Mouse (Mus musculus) B cell, adult 62 days (primary cell): ENCODE results near the gene Dusp13. TPM values are rescaled to one million over a fixed set of nuclear protein-coding genes. Genes with fewer than 3 reads are reported as not detected.

Experiments used
- total RNA-seq: library from RNA; stranded (reverse); gene quantifications from 4 replicates; pipeline ENCODE4 v1.2.4, GENCODE M21; 2023

The Dusp13 gene
- total RNA-seq, result not detected in 4 replicates

DNA sequence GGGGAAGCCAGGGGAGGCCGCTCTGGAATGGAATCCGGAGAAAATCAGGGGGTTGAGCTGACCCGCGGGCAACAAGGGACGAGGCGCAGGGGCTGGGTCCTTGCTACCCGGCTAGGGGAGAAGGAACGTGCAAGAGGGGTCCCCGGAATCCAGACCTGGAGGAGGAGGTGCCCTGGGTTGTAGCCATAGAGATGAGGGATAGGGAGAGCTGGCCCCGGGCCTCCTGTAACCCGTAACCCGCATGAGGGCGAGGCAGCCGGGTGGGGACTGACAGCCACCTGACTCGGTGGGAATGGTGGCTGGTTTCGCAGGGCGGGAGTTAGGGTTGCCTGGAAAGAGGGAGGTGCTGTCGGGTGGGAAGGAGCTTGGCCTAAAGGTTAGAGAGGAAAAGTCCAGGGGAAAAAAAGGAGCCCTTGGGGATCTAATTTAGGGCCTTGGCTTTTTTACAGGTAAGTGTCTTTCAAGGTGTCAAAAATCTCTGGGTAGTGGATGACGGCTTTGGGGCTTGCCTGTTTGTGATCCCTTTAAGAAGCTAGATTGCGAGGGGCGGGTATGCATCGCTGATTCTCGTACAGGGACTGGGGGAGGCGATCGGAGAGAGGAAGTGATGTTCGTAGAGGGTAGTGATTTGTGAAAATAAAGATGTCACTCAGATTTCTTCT, at the start of gene Dusp13:
Dusp13 (minus strand) TSS at position 301 of the 662 bp plus-strand sequence.

GRCm38 (mm10) chr14:21750008-21750880, 737 bp downstream of the Dusp13 start, which contains the start of gene Samd8:
TSS of gene Samd8 (plus strand) at chr14:21750531.

GRCm38 (mm10) chr14:21714486-21714885, 36.5 kb downstream of the Dusp13 start, which contains the start of gene Dupd1:
TSS of gene Dupd1 (minus strand) at chr14:21714576.

Other genes with a start within 250 kb of the Dusp13 start
- not detected in 4 replicates for gene Dupd1, start 36.6 kb downstream of the Dusp13 start, total RNA-seq
- 27.9 to 30.7 TPM (median 28.9 TPM) in 4 replicates for gene Samd8, start 650 bp downstream of the Dusp13 start, total RNA-seq
- 114 to 141 TPM (median 130 TPM) in 4 replicates for gene Vdac2, start 74.1 kb upstream of the Dusp13 start, total RNA-seq
- 5.8 to 10.6 TPM (median 6.5 TPM) in 4 replicates for gene Comtd1, start 97.8 kb upstream of the Dusp13 start, total RNA-seq
- 1.2 to 1.4 TPM (median 1.3 TPM) in 4 replicates for gene Zfp503, start 238.4 kb upstream of the Dusp13 start, total RNA-seq